Mouse (Mus musculus) kidney, embryonic 16.5 days (tissue): ENCODE results near the gene Prickle2. TPM values are rescaled to one million over a fixed set of nuclear protein-coding genes. Genes with fewer than 3 reads are reported as not detected.

Source experiments
- ATAC-seq: fragments of 200-750 bp; cut with Nextera tagmentation; 2 replicates; pipeline ENCODE4 v1.8.0; 2017; ENCODE audit warnings: moderate TSS enrichment; ENCODE audit not compliant: low FRiP score, low TSS enrichment
- H3K27ac ChIP-seq: fragments of 300-500 bp; sonication (generic); 2 replicates; pipeline ENCODE4 v1.5.1; 2014; ENCODE audit warnings: low read length
- H3K27me3 ChIP-seq: fragments of 300-500 bp; sonication (generic); 2 replicates; pipeline ENCODE4 v1.6.1; 2014; ENCODE audit warnings: low read length, control low read depth, mixed read lengths; ENCODE audit not compliant: insufficient read depth
- H3K36me3 ChIP-seq: fragments of 300-500 bp; sonication (generic); 2 replicates; pipeline ENCODE4 v1.6.1; 2014; ENCODE audit warnings: low read length, control low read depth, mixed read lengths; ENCODE audit not compliant: insufficient read depth
- H3K4me1 ChIP-seq: fragments of 300-500 bp; sonication (generic); 2 replicates; pipeline ENCODE4 v1.6.1; 2014; ENCODE audit warnings: low read length, control low read depth, mixed read lengths; ENCODE audit not compliant: insufficient read depth
- H3K4me2 ChIP-seq: fragments of 300-500 bp; sonication (generic); replicated peaks from 2 replicates; pipeline ENCODE4 v1.6.1; 2014; ENCODE audit warnings: low read depth, low read length
- H3K4me3 ChIP-seq: fragments of 300-500 bp; sonication (generic); 2 replicates; pipeline ENCODE4 v1.5.1; 2014; ENCODE audit warnings: mild to moderate bottlenecking, low read length
- H3K9ac ChIP-seq: fragments of 300-500 bp; sonication (generic); replicated peaks from 2 replicates; pipeline ENCODE4 v1.6.1; 2014; ENCODE audit warnings: low read length
- H3K9me3 ChIP-seq: fragments of 300-500 bp; sonication (generic); 2 replicates; pipeline ENCODE4 v1.6.1; 2016; ENCODE audit warnings: low read length, control low read depth
- WGBS: fragments of 180-500 bp; shearing (Covaris S2); extraction: QIAGEN DNeasy Blood & Tissue Kit; methylation state at CpG from one replicate; pipeline ENCODE4 v1.1.7; 2014; 5-methylcytosine and 5-hydroxymethylcytosine counted together
- polyA plus RNA-seq: library from polyadenylated mRNA; unstranded; fragments of >200 nt; fragmentation: Nextera tagmentation; extraction: Ambion mirVana; gene quantifications from 2 replicates; pipeline ENCODE4 v1.2.1, GENCODE M21; 2015

Gene Prickle2
- polyA plus RNA-seq, 1 experiment from 2014 or later: 6.5 TPM

- H3K9me3 ChIP-seq: no peaks in the 10 kb centered on the region
- H3K36me3 ChIP-seq: no peaks in the 10 kb centered on the region
- peak overlapping the region; percentile 41 for H3K9ac ChIP-seq
- peak overlapping the region; percentile 56 for H3K4me2 ChIP-seq
- WGBS: 40% methylated on average over 8 of the region's 8 CpGs
- peak overlapping the region; percentile 52; the same call in 1 of the 2 replicates for H3K27ac ChIP-seq
- H3K4me1 ChIP-seq: peaks cover 11% of the 10 kb centered on the region
- no peaks in the 10 kb centered on the region for H3K27me3 ChIP-seq
- peak overlapping the region; percentile 51 for H3K4me3 ChIP-seq
- no peak for ATAC-seq
Observed at GRCm38 (mm10) chr6:92533306-92534063, 172.5 kb downstream of the Prickle2 start.

GRCm38 (mm10) chr6:92532896-92533295, 173.1 kb downstream of the Prickle2 start:
- no peak for ATAC-seq
- Histone ChIP-seq H3K36me3 (no peaks in the 10 kb centered on the region), H3K9me3 (no peaks in the 10 kb centered on the region), H3K4me2 (peak overlapping the region; percentile 56), H3K27me3 (no peaks in the 10 kb centered on the region), H3K4me1 (peaks cover 11% of the 10 kb centered on the region), H3K4me3 (peak overlapping the region; percentile 51), H3K27ac (peak overlapping the region; percentile 52; the same call in 1 of the 2 replicates), H3K9ac (no peak overlapping the region; the same call in 1 of the 2 replicates)
- WGBS: 3% methylated on average over 3 of the region's 3 CpGs

- Histone ChIP-seq H3K9me3 (no peaks in the 10 kb centered on the region), H3K4me2 (peak overlapping the region; percentile 56), H3K27ac (no peak overlapping the region), H3K9ac (no peak overlapping the region), H3K4me1 (peaks cover 12% of the 10 kb centered on the region), H3K4me3 (peak overlapping the region; percentile 51), H3K27me3 (no peaks in the 10 kb centered on the region), H3K36me3 (no peaks in the 10 kb centered on the region)
- 55% methylated on average over 6 of the region's 6 CpGs for WGBS
- ATAC-seq: no peak
Observed at GRCm38 (mm10) chr6:92532331-92532730, 173.6 kb downstream of the Prickle2 start.

GRCm38 (mm10) chr6:92526212-92526611, 179.7 kb downstream of the Prickle2 start:
- 0 out of 2 replicates have a peak overlapping the region, but pooled peaks have one; percentile 38 for H3K27ac ChIP-seq
- no peak for ATAC-seq
- no peak overlapping the region for H3K4me3 ChIP-seq
- H3K4me2 ChIP-seq: no peak overlapping the region
- no peak overlapping the region for H3K9ac ChIP-seq
- peaks cover 10% of the 10 kb centered on the region for H3K4me1 ChIP-seq
- WGBS: 20% methylated on average over 3 of the region's 3 CpGs
- no peaks in the 10 kb centered on the region for H3K9me3 ChIP-seq
- no peaks in the 10 kb centered on the region for H3K27me3 ChIP-seq
- no peaks in the 10 kb centered on the region for H3K36me3 ChIP-seq

- H3K36me3 ChIP-seq: no peaks in the 10 kb centered on the region
- 82% methylated on average over 2 of the region's 2 CpGs for WGBS
- H3K27ac ChIP-seq: no peak overlapping the region
- no peak overlapping the region for H3K4me3 ChIP-seq
- peaks cover 10% of the 10 kb centered on the region for H3K4me1 ChIP-seq
- no peak overlapping the region for H3K4me2 ChIP-seq
- H3K9ac ChIP-seq: no peak overlapping the region
- ATAC-seq: no peak
- H3K9me3 ChIP-seq: no peaks in the 10 kb centered on the region
- no peaks in the 10 kb centered on the region for H3K27me3 ChIP-seq
Observed at GRCm38 (mm10) chr6:92525646-92526045, 180.3 kb downstream of the Prickle2 start.

- no peak for ATAC-seq
- H3K4me3 ChIP-seq: no peak overlapping the region
- 83% methylated on average over 7 of the region's 7 CpGs for WGBS
- H3K36me3 ChIP-seq: no peaks in the 10 kb centered on the region
- peaks cover 25% of the 10 kb centered on the region for H3K4me1 ChIP-seq
- H3K27ac ChIP-seq: no peak overlapping the region
- H3K27me3 ChIP-seq: no peaks in the 10 kb centered on the region
- no peak overlapping the region for H3K9ac ChIP-seq
- H3K4me2 ChIP-seq: no peak overlapping the region
- H3K9me3 ChIP-seq: no peaks in the 10 kb centered on the region
Observed at GRCm38 (mm10) chr6:92521526-92522075, 184.4 kb downstream of the Prickle2 start.

- no peak overlapping the region for H3K4me2 ChIP-seq
- peaks cover 22% of the 10 kb centered on the region for H3K4me1 ChIP-seq
- no peaks in the 10 kb centered on the region for H3K9me3 ChIP-seq
- no peaks in the 10 kb centered on the region for H3K27me3 ChIP-seq
- H3K36me3 ChIP-seq: no peaks in the 10 kb centered on the region
- no peak overlapping the region for H3K27ac ChIP-seq
- no peak for ATAC-seq
- H3K9ac ChIP-seq: no peak overlapping the region
- H3K4me3 ChIP-seq: no peak overlapping the region
- WGBS: 66% methylated on average over 5 of the region's 5 CpGs
Observed at GRCm38 (mm10) chr6:92520088-92520875, 185.7 kb downstream of the Prickle2 start.

- no peaks in the 10 kb centered on the region for H3K27me3 ChIP-seq
- H3K9ac ChIP-seq: 0 out of 2 replicates have a peak overlapping the region, but pooled peaks have one; percentile 12
- WGBS: 71% methylated on average over 6 of the region's 6 CpGs
- H3K4me2 ChIP-seq: no peak overlapping the region
- H3K9me3 ChIP-seq: no peaks in the 10 kb centered on the region
- peak overlapping the region; percentile 81; the same call in 1 of the 2 replicates for H3K27ac ChIP-seq
- ATAC-seq: no peak
- no peak overlapping the region for H3K4me3 ChIP-seq
- peaks cover 22% of the 10 kb centered on the region for H3K4me1 ChIP-seq
- no peaks in the 10 kb centered on the region for H3K36me3 ChIP-seq
Observed at GRCm38 (mm10) chr6:92518438-92518968, 187.5 kb downstream of the Prickle2 start.

- peak; percentile 71; the same call in 1 of the 2 replicates for ATAC-seq
Observed at GRCm38 (mm10) chr6:92517002-92517401, 189.0 kb downstream of the Prickle2 start.

More at GRCm38 (mm10) chr6:92517002-92517401, 189.0 kb downstream of the Prickle2 start:
- Histone ChIP-seq H3K9me3 (no peaks in the 10 kb centered on the region), H3K4me2 (no peak overlapping the region), H3K4me3 (no peak overlapping the region), H3K9ac (no peak overlapping the region), H3K27ac (peak overlapping the region; percentile 81), H3K27me3 (no peaks in the 10 kb centered on the region), H3K36me3 (no peaks in the 10 kb centered on the region), H3K4me1 (peaks cover 22% of the 10 kb centered on the region)
- WGBS: 49% methylated on average over 2 of the region's 2 CpGs
